Mouse (Mus musculus): ENCODE measurements around the gene 4933402J07Rik. TPM values are rescaled to one million over a fixed set of nuclear protein-coding genes. Genes with fewer than 3 reads are reported as not detected.

Gene 4933402J07Rik
- polyA plus RNA-seq, 1 experiment = 307 TPM

GRCm38 (mm10) chr8:87570880-87571279 is 7.2 kb downstream of the 4933402J07Rik start:
- Histone ChIP-seq H3K4me1 (ENCODE audit: control insufficient read depth, insufficient read depth, low read length) (peaks cover 5% of the 10 kb centered on the region), H3K4me3 (ENCODE audit: control insufficient read depth, low read depth, low read length) (no peak overlapping the region), H3K27ac (ENCODE audit: control insufficient read depth, insufficient read depth, low read depth, low read length) (no peak overlapping the region), H3K36me3 (ENCODE audit: control insufficient read depth, insufficient read depth, low read length) (no peaks in the 10 kb centered on the region), H3K27me3 (ENCODE audit: control insufficient read depth, insufficient read depth, low read length) (no peaks in the 10 kb centered on the region)
- TF ChIP-seq POLR2A (IDR thresholded peaks at IDR 0.05; ENCODE audit: control insufficient read depth, low read depth, low read length) (no peak), CTCF (IDR thresholded peaks at IDR 0.05; ENCODE audit: control insufficient read depth, insufficient read depth, insufficient replicate concordance, low read depth, low read length) (no peak)

- Histone ChIP-seq H3K27ac (ENCODE audit: control insufficient read depth, insufficient read depth, low read depth, low read length) (no peak overlapping the region), H3K27me3 (ENCODE audit: control insufficient read depth, insufficient read depth, low read length) (no peaks in the 10 kb centered on the region), H3K36me3 (ENCODE audit: control insufficient read depth, insufficient read depth, low read length) (no peaks in the 10 kb centered on the region), H3K4me3 (ENCODE audit: control insufficient read depth, low read depth, low read length) (no peak overlapping the region), H3K4me1 (ENCODE audit: control insufficient read depth, insufficient read depth, low read length) (no peaks in the 10 kb centered on the region)
- TF ChIP-seq CTCF (IDR thresholded peaks at IDR 0.05; ENCODE audit: control insufficient read depth, insufficient read depth, insufficient replicate concordance, low read depth, low read length) (peak; percentile 84), POLR2A (IDR thresholded peaks at IDR 0.05; ENCODE audit: control insufficient read depth, low read depth, low read length) (no peak)
These were observed 30.6 kb downstream of the 4933402J07Rik start for GRCm38 (mm10) chr8:87594272-87594671.

GRCm38 (mm10) chr8:87602731-87603130 is 39.1 kb downstream of the 4933402J07Rik start:
- Histone ChIP-seq H3K4me1 (ENCODE audit: control insufficient read depth, insufficient read depth, low read length) (no peaks in the 10 kb centered on the region), H3K27ac (ENCODE audit: control insufficient read depth, insufficient read depth, low read depth, low read length) (no peak overlapping the region), H3K36me3 (ENCODE audit: control insufficient read depth, insufficient read depth, low read length) (no peaks in the 10 kb centered on the region), H3K27me3 (ENCODE audit: control insufficient read depth, insufficient read depth, low read length) (no peaks in the 10 kb centered on the region), H3K4me3 (ENCODE audit: control insufficient read depth, low read depth, low read length) (no peak overlapping the region)
- no peak for TF ChIP-seq POLR2A (IDR thresholded peaks at IDR 0.05; ENCODE audit: control insufficient read depth, low read depth, low read length)
- TF ChIP-seq CTCF (IDR thresholded peaks at IDR 0.05; ENCODE audit: control insufficient read depth, insufficient read depth, insufficient replicate concordance, low read depth, low read length) = no peak

GRCm38 (mm10) chr8:87609110-87609509 is 45.5 kb downstream of the 4933402J07Rik start:
- H3K27ac ChIP-seq (ENCODE audit: control insufficient read depth, insufficient read depth, low read depth, low read length) = no peak overlapping the region

GRCm38 (mm10) chr8:87609651-87610192 is 46.1 kb downstream of the 4933402J07Rik start:
- Histone ChIP-seq H3K27me3 (ENCODE audit: control insufficient read depth, insufficient read depth, low read length) (no peaks in the 10 kb centered on the region), H3K27ac (ENCODE audit: control insufficient read depth, insufficient read depth, low read depth, low read length) (no peak overlapping the region), H3K36me3 (ENCODE audit: control insufficient read depth, insufficient read depth, low read length) (no peaks in the 10 kb centered on the region), H3K4me3 (ENCODE audit: control insufficient read depth, low read depth, low read length) (no peak overlapping the region), H3K4me1 (ENCODE audit: control insufficient read depth, insufficient read depth, low read length) (no peaks in the 10 kb centered on the region)
- TF ChIP-seq POLR2A (IDR thresholded peaks at IDR 0.05; ENCODE audit: control insufficient read depth, low read depth, low read length) (no peak), CTCF (IDR thresholded peaks at IDR 0.05; ENCODE audit: control insufficient read depth, insufficient read depth, insufficient replicate concordance, low read depth, low read length) (no peak)

More at GRCm38 (mm10) chr8:87609110-87609509, 45.5 kb downstream of the 4933402J07Rik start:
- no peak overlapping the region for H3K4me3 ChIP-seq (ENCODE audit: control insufficient read depth, low read depth, low read length)
- H3K36me3 ChIP-seq (ENCODE audit: control insufficient read depth, insufficient read depth, low read length) = no peaks in the 10 kb centered on the region
- H3K27me3 ChIP-seq (ENCODE audit: control insufficient read depth, insufficient read depth, low read length) = no peaks in the 10 kb centered on the region
- no peaks in the 10 kb centered on the region for H3K4me1 ChIP-seq (ENCODE audit: control insufficient read depth, insufficient read depth, low read length)
- no peak for TF ChIP-seq CTCF (IDR thresholded peaks at IDR 0.05; ENCODE audit: control insufficient read depth, insufficient read depth, insufficient replicate concordance, low read depth, low read length)
- TF ChIP-seq POLR2A (IDR thresholded peaks at IDR 0.05; ENCODE audit: control insufficient read depth, low read depth, low read length) = no peak

- Histone ChIP-seq H3K4me1 (ENCODE audit: control insufficient read depth, insufficient read depth, low read length) (no peaks in the 10 kb centered on the region), H3K27me3 (ENCODE audit: control insufficient read depth, insufficient read depth, low read length) (no peaks in the 10 kb centered on the region)
These were observed 50.0 kb downstream of the 4933402J07Rik start for GRCm38 (mm10) chr8:87613701-87614100.

GRCm38 (mm10) chr8:87619118-87619517 is 55.5 kb downstream of the 4933402J07Rik start:
- TF ChIP-seq CTCF (IDR thresholded peaks at IDR 0.05; ENCODE audit: control insufficient read depth, insufficient read depth, insufficient replicate concordance, low read depth, low read length) = no peak
- no peak for TF ChIP-seq POLR2A (IDR thresholded peaks at IDR 0.05; ENCODE audit: control insufficient read depth, low read depth, low read length)
- H3K27ac ChIP-seq (ENCODE audit: control insufficient read depth, insufficient read depth, low read depth, low read length) = no peak overlapping the region

More at GRCm38 (mm10) chr8:87613701-87614100, 50.0 kb downstream of the 4933402J07Rik start:
- no peak overlapping the region for H3K27ac ChIP-seq (ENCODE audit: control insufficient read depth, insufficient read depth, low read depth, low read length)
- H3K36me3 ChIP-seq (ENCODE audit: control insufficient read depth, insufficient read depth, low read length) = no peaks in the 10 kb centered on the region
- H3K4me3 ChIP-seq (ENCODE audit: control insufficient read depth, low read depth, low read length) = no peak overlapping the region
- TF ChIP-seq POLR2A (IDR thresholded peaks at IDR 0.05; ENCODE audit: control insufficient read depth, low read depth, low read length) = no peak

GRCm38 (mm10) chr8:87619529-87619928 is 55.9 kb downstream of the 4933402J07Rik start:
- Histone ChIP-seq H3K4me3 (ENCODE audit: control insufficient read depth, low read depth, low read length) (no peak overlapping the region), H3K4me1 (ENCODE audit: control insufficient read depth, insufficient read depth, low read length) (no peaks in the 10 kb centered on the region), H3K36me3 (ENCODE audit: control insufficient read depth, insufficient read depth, low read length) (no peaks in the 10 kb centered on the region), H3K27me3 (ENCODE audit: control insufficient read depth, insufficient read depth, low read length) (no peaks in the 10 kb centered on the region), H3K27ac (ENCODE audit: control insufficient read depth, insufficient read depth, low read depth, low read length) (no peak overlapping the region)
- TF ChIP-seq POLR2A (IDR thresholded peaks at IDR 0.05; ENCODE audit: control insufficient read depth, low read depth, low read length) (no peak), CTCF (IDR thresholded peaks at IDR 0.05; ENCODE audit: control insufficient read depth, insufficient read depth, insufficient replicate concordance, low read depth, low read length) (no peak)

More at GRCm38 (mm10) chr8:87619118-87619517, 55.5 kb downstream of the 4933402J07Rik start:
- Histone ChIP-seq H3K4me1 (ENCODE audit: control insufficient read depth, insufficient read depth, low read length) (no peaks in the 10 kb centered on the region), H3K36me3 (ENCODE audit: control insufficient read depth, insufficient read depth, low read length) (no peaks in the 10 kb centered on the region), H3K27me3 (ENCODE audit: control insufficient read depth, insufficient read depth, low read length) (no peaks in the 10 kb centered on the region), H3K4me3 (ENCODE audit: control insufficient read depth, low read depth, low read length) (no peak overlapping the region)

Data from testis, adult 2 months (tissue).